Mouse (Mus musculus) heart, adult 2 months (tissue): ENCODE results near the gene Pja2.

ENCODE experiments used
- CTCF ChIP-seq: fragments of 200-600 bp; IDR thresholded peaks from 2 replicates; pipeline ENCODE4 v1.8.1; 2022; ENCODE audit warnings: antibody characterized with exemption, mild to moderate bottlenecking, moderate library complexity
- EP300 ChIP-seq: fragments of 200-500 bp; IDR thresholded peaks from 2 replicates; pipeline ENCODE4 v1.6.1; 2011; ENCODE audit warnings: low read depth, low read length, control low read depth; ENCODE audit not compliant: insufficient read depth

DNA sequence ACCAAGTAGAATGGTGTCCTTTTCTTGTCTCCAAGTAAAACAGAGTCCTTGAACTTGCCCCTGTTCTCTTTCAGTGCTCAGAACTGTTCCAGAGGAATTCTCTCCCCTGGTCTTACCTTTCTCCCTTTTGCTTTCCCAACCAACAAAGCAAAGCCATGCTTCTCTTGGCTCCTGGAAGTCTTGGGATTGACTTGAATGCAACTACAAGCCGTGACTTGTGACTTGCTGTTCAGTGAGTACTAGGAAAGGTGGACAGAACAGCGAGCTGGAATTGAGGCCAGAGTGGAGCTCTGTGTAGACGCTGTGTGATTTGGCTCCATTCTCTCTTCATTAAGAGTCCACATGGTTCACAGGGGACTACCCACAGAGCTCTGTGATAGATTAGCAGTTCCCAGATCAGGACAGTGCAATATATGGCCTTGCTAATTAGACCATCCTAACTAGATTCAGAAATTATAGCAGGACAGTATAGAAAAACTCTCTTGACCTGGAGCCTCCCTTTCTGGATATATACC is 30.3 kb upstream of the Pja2 start:
- TF ChIP-seq CTCF: no peak
- no peak for TF ChIP-seq EP300
